In genomic region chrX:38190458-38190764, GRCm38 (mm10) we compare ENCODE assay signal across 9 mouse cellular contexts. TPM values are rescaled to one million over a fixed set of nuclear protein-coding genes. Genes with fewer than 3 reads are reported as not detected.
A peak's percentile ranks its signal among the peaks of the same experiment; 100 is the strongest.
DNase-seq lines count a peak whose midpoint lies in the region; ATAC-seq and TF ChIP-seq lines count a peak whose summit lies in the region.
"Had no signal": no experiment of that assay in that cellular context is flagged by ENCODE, and none has a peak within 500 bp of the region (broad histone marks: within the 10 kb centered on the region; RNA-seq: fewer than 3 reads in every experiment).

No protein-coding gene starts in this region.

- no peak for TF ChIP-seq CTCF in G1E (IDR thresholded peaks at IDR 0.05; ENCODE audit: low read depth, low read length)

- ATAC-seq in heart, embryonic 13.5 days (ENCODE audit: extremely low read depth, insufficient number of reproducible peaks, low FRiP score, low TSS enrichment): no peak
- ATAC-seq in G1E (ENCODE audit: extremely low read depth, insufficient number of reproducible peaks, low FRiP score, poor library complexity, severe bottlenecking): no peak

- H3K27ac ChIP-seq in heart, embryonic 13.5 days (replicated peaks): peak overlapping the region; percentile 88
- peak overlapping the region; percentile 92 for H3K27ac ChIP-seq in hindbrain, embryonic 10.5 days
- H3K27ac ChIP-seq in midbrain, embryonic 10.5 days (replicated peaks): peak overlapping the region; percentile 92

- no peak for DNase-seq in heart, postnatal 25 days (ENCODE audit: low spot score)
- no peak for DNase-seq in G1E (ENCODE audit: low spot score)
- DNase-seq in hindbrain, embryonic 10.5 days (ENCODE audit: low spot score): no peak
- DNase-seq in midbrain, embryonic 10.5 days (ENCODE audit: low spot score): no peak
- no peak for DNase-seq in right cerebral cortex, postnatal 4 days
- no peak for DNase-seq in frontal cortex, postnatal 25 days (ENCODE audit: low spot score in 2 of 2)
- DNase-seq in kidney, adult 18-20 months: no peak
- DNase-seq: kidney, postnatal 25 days had no signal

- no peaks in the 10 kb centered on the region for H3K9me3 ChIP-seq in heart, embryonic 13.5 days
- H3K9me3 ChIP-seq in G1E (replicated peaks): no peaks in the 10 kb centered on the region
- 0 out of 2 replicates have a peak, but pooled peaks cover 5% of the 10 kb centered on the region for H3K9me3 ChIP-seq in hindbrain, embryonic 10.5 days
- H3K9me3 ChIP-seq in midbrain, embryonic 10.5 days (replicated peaks): no peaks in the 10 kb centered on the region

- intact Hi-C loops in heart, postnatal 25 days (cut with DNase I): loop anchor here (10.0 kb wide), 1 partner anchor 274 kb away; no protein-coding TSS in a partner anchor

- peaks cover 13% of the 10 kb centered on the region for H3K36me3 ChIP-seq in heart, embryonic 13.5 days
- peaks cover 21% of the 10 kb centered on the region for H3K36me3 ChIP-seq in G1E (replicated peaks)
- peaks cover 22% of the 10 kb centered on the region for H3K36me3 ChIP-seq in hindbrain, embryonic 10.5 days
- peaks cover 19% of the 10 kb centered on the region for H3K36me3 ChIP-seq in midbrain, embryonic 10.5 days

- H3K9ac ChIP-seq in heart, embryonic 13.5 days: peak overlapping the region; percentile 88

- H3K4me1 ChIP-seq in heart, embryonic 13.5 days: 0 out of 2 replicates have a peak, but pooled peaks cover 8% of the 10 kb centered on the region
- peaks cover 11% of the 10 kb centered on the region for H3K4me1 ChIP-seq in G1E (ENCODE audit: insufficient read depth, low read depth, low read length)
- 0 out of 2 replicates have a peak, but pooled peaks cover 5% of the 10 kb centered on the region for H3K4me1 ChIP-seq in hindbrain, embryonic 10.5 days (replicated peaks)
- H3K4me1 ChIP-seq in midbrain, embryonic 10.5 days: peaks cover 12% of the 10 kb centered on the region

- H3K27me3 ChIP-seq in heart, embryonic 13.5 days (replicated peaks): no peaks in the 10 kb centered on the region
- H3K27me3 ChIP-seq in G1E (ENCODE audit: insufficient read depth, low read length): no peaks in the 10 kb centered on the region
- H3K27me3 ChIP-seq in hindbrain, embryonic 10.5 days (ENCODE audit: insufficient read depth, poor library complexity, severe bottlenecking): no peaks in the 10 kb centered on the region
- no peaks in the 10 kb centered on the region for H3K27me3 ChIP-seq in midbrain, embryonic 10.5 days (ENCODE audit: low read depth, poor library complexity, severe bottlenecking)

- WGBS in heart, embryonic 13.5 days: 18% methylated on average over 3 of the region's 3 CpGs
- WGBS in hindbrain, embryonic 10.5 days: 35% methylated on average over 3 of the region's 3 CpGs
- WGBS in midbrain, embryonic 10.5 days: 34% methylated on average over 3 of the region's 3 CpGs

- peak overlapping the region; percentile 76 for H3K4me3 ChIP-seq in heart, embryonic 13.5 days
- peak overlapping the region; percentile 80 for H3K4me3 ChIP-seq in G1E (ENCODE audit: low read depth, low read length)
- peak overlapping the region; percentile 66 for H3K4me3 ChIP-seq in hindbrain, embryonic 10.5 days
- peak overlapping the region; percentile 70 for H3K4me3 ChIP-seq in midbrain, embryonic 10.5 days

- peak overlapping the region; percentile 72 for H3K4me2 ChIP-seq in heart, embryonic 13.5 days

RNA-seq across cellular contexts. Expression of gene Zbtb33, which starts 0.8 kb away (rescaled TPM):
- 2.0 and 2.1 TPM in 2 replicates for polyA plus RNA-seq in heart, embryonic 13.5 days (2015; fragmentation: Nextera tagmentation; extraction: Ambion mirVana)
- 1 to 10 TPM; 8.9 to 9.9 TPM for total RNA-seq in heart, postnatal 25 days (2021)
- total RNA-seq in G1E (2014; fragmentation: Nextera tagmentation): 57.7 and 69.4 TPM in 2 replicates
- 32.2 and 32.9 TPM in 2 replicates for total RNA-seq in G1E (2017)
- polyA plus RNA-seq in G1E (2012): 2.6 and 2.8 TPM in 2 replicates
- polyA plus RNA-seq in hindbrain, embryonic 10.5 days (2016; fragmentation: Nextera tagmentation; extraction: Ambion mirVana): 3.9 and 4.4 TPM in 2 replicates
- polyA plus RNA-seq in midbrain, embryonic 10.5 days (2016; fragmentation: Nextera tagmentation; extraction: Ambion mirVana): 2.7 and 3.8 TPM in 2 replicates
